Mouse (Mus musculus) kidney, embryonic 16.5 days (tissue): ENCODE measurements around the gene Gucy2c. TPM values are rescaled to one million over a fixed set of nuclear protein-coding genes. Genes with fewer than 3 reads are reported as not detected.

Experiments
- ATAC-seq: fragments of 200-750 bp; cut with Nextera tagmentation; 2 replicates; pipeline ENCODE4 v1.8.0; 2017; ENCODE audit warnings: moderate TSS enrichment; ENCODE audit not compliant: low FRiP score, low TSS enrichment
- H3K27ac ChIP-seq: fragments of 300-500 bp; sonication (generic); 2 replicates; pipeline ENCODE4 v1.5.1; 2014; ENCODE audit warnings: low read length
- H3K27me3 ChIP-seq: fragments of 300-500 bp; sonication (generic); 2 replicates; pipeline ENCODE4 v1.6.1; 2014; ENCODE audit warnings: low read length, control low read depth, mixed read lengths; ENCODE audit not compliant: insufficient read depth
- H3K36me3 ChIP-seq: fragments of 300-500 bp; sonication (generic); 2 replicates; pipeline ENCODE4 v1.6.1; 2014; ENCODE audit warnings: low read length, control low read depth, mixed read lengths; ENCODE audit not compliant: insufficient read depth
- H3K4me1 ChIP-seq: fragments of 300-500 bp; sonication (generic); 2 replicates; pipeline ENCODE4 v1.6.1; 2014; ENCODE audit warnings: low read length, control low read depth, mixed read lengths; ENCODE audit not compliant: insufficient read depth
- H3K4me2 ChIP-seq: fragments of 300-500 bp; sonication (generic); replicated peaks from 2 replicates; pipeline ENCODE4 v1.6.1; 2014; ENCODE audit warnings: low read depth, low read length
- H3K4me3 ChIP-seq: fragments of 300-500 bp; sonication (generic); 2 replicates; pipeline ENCODE4 v1.5.1; 2014; ENCODE audit warnings: mild to moderate bottlenecking, low read length
- H3K9ac ChIP-seq: fragments of 300-500 bp; sonication (generic); replicated peaks from 2 replicates; pipeline ENCODE4 v1.6.1; 2014; ENCODE audit warnings: low read length
- H3K9me3 ChIP-seq: fragments of 300-500 bp; sonication (generic); 2 replicates; pipeline ENCODE4 v1.6.1; 2016; ENCODE audit warnings: low read length, control low read depth
- WGBS: fragments of 180-500 bp; shearing (Covaris S2); extraction: QIAGEN DNeasy Blood & Tissue Kit; methylation state at CpG from one replicate; pipeline ENCODE4 v1.1.7; 2014; 5-methylcytosine and 5-hydroxymethylcytosine counted together
- polyA plus RNA-seq: library from polyadenylated mRNA; unstranded; fragments of >200 nt; fragmentation: Nextera tagmentation; extraction: Ambion mirVana; gene quantifications from 2 replicates; pipeline ENCODE4 v1.2.1, GENCODE M21; 2015

Gucy2c gene
- polyA plus RNA-seq, 1 experiment from 2014 or later: 0.11 TPM

- 98% methylated on average over 7 of the region's 7 CpGs for WGBS
- no peak overlapping the region for H3K27ac ChIP-seq
- no peak overlapping the region for H3K4me2 ChIP-seq
These were observed 33.8 kb upstream of the Gucy2c start for GRCm38 (mm10) chr6:136815381-136815780.

DNA sequence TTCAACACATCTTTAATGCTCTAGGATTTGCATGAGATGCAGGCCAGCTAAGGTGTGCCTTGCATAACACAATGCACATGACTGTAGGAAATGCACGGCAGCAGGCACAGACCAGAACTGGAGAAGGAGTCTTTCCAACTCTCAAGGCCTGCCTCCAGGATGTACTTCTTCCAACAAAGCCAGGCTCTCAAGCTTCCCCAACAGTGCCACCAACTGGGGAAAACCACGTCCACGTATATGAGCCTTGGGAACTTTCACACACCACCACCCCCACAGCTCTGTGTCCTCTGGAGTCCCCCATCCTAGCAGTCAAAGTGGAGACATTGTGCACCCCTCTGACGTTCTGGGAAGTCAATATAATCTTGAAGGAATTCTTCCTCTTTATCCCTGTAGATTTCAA is 31.6 kb upstream of the Gucy2c start:
- H3K27ac ChIP-seq: no peak overlapping the region
- no peak for ATAC-seq
- H3K9me3 ChIP-seq: no peaks in the 10 kb centered on the region
- no peak overlapping the region for H3K9ac ChIP-seq
- no peaks in the 10 kb centered on the region for H3K27me3 ChIP-seq
- H3K4me3 ChIP-seq: no peak overlapping the region
- peaks cover 56% of the 10 kb centered on the region for H3K36me3 ChIP-seq
- H3K4me2 ChIP-seq: no peak overlapping the region
- H3K4me1 ChIP-seq: peaks cover 11% of the 10 kb centered on the region
- WGBS: 44% methylated on average over 4 of the region's 4 CpGs

More at GRCm38 (mm10) chr6:136815381-136815780, 33.8 kb upstream of the Gucy2c start:
- H3K27me3 ChIP-seq: no peaks in the 10 kb centered on the region
- no peak for ATAC-seq
- H3K4me1 ChIP-seq: no peaks in the 10 kb centered on the region
- no peaks in the 10 kb centered on the region for H3K9me3 ChIP-seq
- peaks cover 70% of the 10 kb centered on the region for H3K36me3 ChIP-seq
- no peak overlapping the region for H3K9ac ChIP-seq
- no peak overlapping the region for H3K4me3 ChIP-seq

- 86% methylated on average over 10 of the region's 10 CpGs for WGBS
- Histone ChIP-seq H3K9ac (no peak overlapping the region), H3K27me3 (no peaks in the 10 kb centered on the region), H3K4me2 (no peak overlapping the region), H3K9me3 (no peaks in the 10 kb centered on the region), H3K4me3 (no peak overlapping the region), H3K27ac (no peak overlapping the region), H3K4me1 (peaks cover 11% of the 10 kb centered on the region), H3K36me3 (peaks cover 38% of the 10 kb centered on the region)
- no peak for ATAC-seq
These were observed 29.6 kb upstream of the Gucy2c start for GRCm38 (mm10) chr6:136811196-136811595.

DNA sequence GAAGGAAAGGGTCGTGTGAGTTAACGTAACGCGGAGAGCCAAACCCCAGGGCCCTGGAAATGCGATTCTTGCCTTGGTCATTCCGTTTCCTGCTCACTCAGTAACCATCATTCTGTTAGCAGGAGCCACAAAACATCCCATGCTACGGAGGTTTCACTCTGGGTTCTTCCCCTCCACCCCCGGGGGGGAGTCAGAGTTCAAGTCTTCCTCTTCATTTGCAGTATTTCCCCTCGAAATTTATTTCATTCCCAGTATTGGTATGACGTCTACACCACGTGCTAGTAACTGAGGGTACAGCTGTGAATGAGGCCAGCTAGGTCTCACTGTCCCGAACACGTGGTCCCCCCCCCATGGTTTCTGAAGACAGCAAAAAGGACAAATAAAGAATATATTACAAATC is 28.1 kb upstream of the Gucy2c start:
- H3K36me3 ChIP-seq: peaks cover 25% of the 10 kb centered on the region
- 68% methylated on average over 13 of the region's 13 CpGs for WGBS
- peak overlapping the region; percentile 97 for H3K4me2 ChIP-seq
- H3K4me3 ChIP-seq: peak overlapping the region; percentile 80
- H3K27ac ChIP-seq: no peak overlapping the region
- no peak for ATAC-seq
- no peaks in the 10 kb centered on the region for H3K27me3 ChIP-seq
- H3K4me1 ChIP-seq: peaks cover 15% of the 10 kb centered on the region
- no peaks in the 10 kb centered on the region for H3K9me3 ChIP-seq
- H3K9ac ChIP-seq: peak overlapping the region; percentile 77; the same call in 1 of the 2 replicates

DNA sequence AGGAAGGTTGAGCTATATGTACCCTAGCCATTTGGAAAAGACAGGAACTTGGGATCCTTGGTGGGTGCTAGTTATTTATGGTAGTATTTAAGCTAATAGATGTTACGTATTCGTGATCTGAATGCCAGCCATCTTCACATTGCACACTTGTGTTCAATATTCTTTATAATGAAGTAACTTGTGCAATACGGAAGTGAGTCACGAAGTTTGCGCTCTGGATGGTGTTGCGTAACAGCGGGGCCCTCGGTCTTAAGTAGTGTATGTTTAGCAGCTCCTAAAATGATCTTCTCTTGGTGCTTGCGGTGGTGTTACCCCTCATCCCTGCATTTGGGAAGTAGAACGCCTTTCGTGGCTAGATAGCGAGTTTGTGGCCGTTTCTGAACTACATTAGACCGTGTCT is 27.5 kb upstream of the Gucy2c start:
- WGBS: 32% methylated on average over 14 of the region's 14 CpGs
- H3K36me3 ChIP-seq: peaks cover 19% of the 10 kb centered on the region
- no peak overlapping the region for H3K27ac ChIP-seq
- H3K4me2 ChIP-seq: peak overlapping the region; percentile 97
- H3K9ac ChIP-seq: peak overlapping the region; percentile 77
- H3K27me3 ChIP-seq: no peaks in the 10 kb centered on the region
- no peak for ATAC-seq
- no peaks in the 10 kb centered on the region for H3K9me3 ChIP-seq
- H3K4me3 ChIP-seq: peak overlapping the region; percentile 80
- H3K4me1 ChIP-seq: peaks cover 15% of the 10 kb centered on the region

DNA sequence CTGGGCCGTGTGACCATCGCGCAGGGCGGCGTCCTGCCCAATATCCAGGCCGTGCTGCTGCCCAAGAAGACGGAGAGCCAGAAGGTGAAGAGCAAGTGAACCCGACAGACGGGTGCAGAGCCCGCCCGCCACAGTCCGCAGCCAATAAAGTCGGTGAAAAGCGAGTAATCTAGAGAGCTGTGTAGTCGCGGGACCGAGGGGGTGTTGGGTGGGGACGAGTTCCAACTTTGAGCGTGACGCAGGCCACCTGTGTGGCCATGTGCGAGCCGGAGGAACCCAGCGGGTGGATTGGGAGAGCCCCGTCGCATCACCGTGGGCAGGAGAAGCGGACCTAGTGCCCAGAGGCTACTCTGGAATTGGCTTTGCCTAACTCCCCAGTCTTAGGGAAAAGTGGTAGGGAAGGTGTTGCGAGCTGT is 27.1 kb upstream of the Gucy2c start:
- peak; percentile 20 for ATAC-seq
- peak overlapping the region; percentile 77 for H3K9ac ChIP-seq
- H3K9me3 ChIP-seq: no peaks in the 10 kb centered on the region
- peaks cover 15% of the 10 kb centered on the region for H3K4me1 ChIP-seq
- H3K4me2 ChIP-seq: peak overlapping the region; percentile 97
- peak overlapping the region; percentile 80 for H3K4me3 ChIP-seq
- H3K36me3 ChIP-seq: peaks cover 15% of the 10 kb centered on the region
- WGBS: under 1% methylated on average over 28 of the region's 28 CpGs
- no peaks in the 10 kb centered on the region for H3K27me3 ChIP-seq
- H3K27ac ChIP-seq: no peak overlapping the region

DNA sequence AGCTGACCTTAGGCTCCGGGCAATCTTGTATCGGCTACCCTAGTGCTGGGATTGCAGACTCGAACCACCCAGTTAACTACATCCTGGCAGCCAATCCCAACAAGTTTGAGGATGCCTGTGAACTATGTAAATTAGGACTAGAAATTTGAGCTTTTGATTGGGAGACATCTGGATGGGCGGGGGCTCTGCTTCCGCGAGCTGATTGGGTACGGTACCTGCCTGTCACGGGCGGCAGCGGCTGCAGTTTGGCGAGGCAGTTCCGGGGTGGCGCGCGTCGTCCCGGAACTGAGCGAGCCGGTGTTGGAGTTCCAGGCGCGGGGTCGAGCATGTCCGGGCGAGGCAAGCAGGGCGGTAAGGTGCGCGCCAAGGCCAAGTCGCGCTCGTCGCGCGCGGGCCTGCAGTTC is 26.5 kb upstream of the Gucy2c start, which contains the start of gene H2afj:
H2afj (plus strand) TSS at position 231 of the 404 bp plus-strand sequence.
- no peaks in the 10 kb centered on the region for H3K27me3 ChIP-seq
- H3K9me3 ChIP-seq: no peaks in the 10 kb centered on the region
- H3K27ac ChIP-seq: peak within 1 kb of the TSS; percentile 78
- peak; percentile 89 for ATAC-seq
- peak within 1 kb of the TSS; percentile 80 for H3K4me3 ChIP-seq
- peak within 1 kb of the TSS; percentile 97 for H3K4me2 ChIP-seq
- H3K36me3 ChIP-seq: peaks cover 10% of the 10 kb centered on the region
- peak within 1 kb of the TSS; percentile 77 for H3K9ac ChIP-seq
- H3K4me1 ChIP-seq: peaks cover 21% of the 10 kb centered on the region
- WGBS: under 1% methylated on average over 34 of the region's 34 CpGs

GRCm38 (mm10) chr6:136807395-136808013 is 25.9 kb upstream of the Gucy2c start:
- Histone ChIP-seq H3K9me3 (no peaks in the 10 kb centered on the region), H3K4me2 (peak overlapping the region; percentile 97), H3K4me3 (peak overlapping the region; percentile 80), H3K27ac (peak overlapping the region; percentile 78), H3K4me1 (peaks cover 24% of the 10 kb centered on the region), H3K9ac (peak overlapping the region; percentile 48), H3K27me3 (no peaks in the 10 kb centered on the region), H3K36me3 (peaks cover 8% of the 10 kb centered on the region)
- 45% methylated on average over 11 of the region's 18 CpGs for WGBS
- peak; percentile 0; the same call in 1 of the 2 replicates for ATAC-seq

GRCm38 (mm10) chr6:136806819-136807218 is 25.3 kb upstream of the Gucy2c start:
- Histone ChIP-seq H3K4me2 (no peak overlapping the region; the same call in 1 of the 2 replicates), H3K36me3 (0 out of 2 replicates have a peak, but pooled peaks cover 1% of the 10 kb centered on the region), H3K9me3 (no peaks in the 10 kb centered on the region), H3K27ac (peak overlapping the region; percentile 36; the same call in 1 of the 2 replicates), H3K27me3 (no peaks in the 10 kb centered on the region), H3K4me1 (peaks cover 24% of the 10 kb centered on the region), H3K4me3 (no peak overlapping the region), H3K9ac (peak overlapping the region; percentile 48; the same call in 1 of the 2 replicates)
- no peak for ATAC-seq
- 77% methylated on average over 5 of the region's 5 CpGs for WGBS

GRCm38 (mm10) chr6:136805409-136805775 is 23.8 kb upstream of the Gucy2c start:
- H3K9ac ChIP-seq: no peak overlapping the region
- H3K4me3 ChIP-seq: no peak overlapping the region
- H3K4me1 ChIP-seq: peaks cover 24% of the 10 kb centered on the region
- no peaks in the 10 kb centered on the region for H3K9me3 ChIP-seq
- H3K27me3 ChIP-seq: no peaks in the 10 kb centered on the region
- H3K27ac ChIP-seq: no peak overlapping the region
- H3K4me2 ChIP-seq: peak overlapping the region; percentile 90; the same call in 1 of the 2 replicates
- 91% methylated on average over 1 of the region's 1 CpGs for WGBS
- no peak for ATAC-seq
- H3K36me3 ChIP-seq: no peaks in the 10 kb centered on the region
